Mouse (Mus musculus) E14TG2a.4 (cell line): ENCODE data around the gene Xntrpc.
A peak's percentile ranks its signal among the peaks of the same experiment; 100 is the strongest.
"Not testable (repeated sequence)": the region's sequence is repeated elsewhere in the genome, so short reads cannot be mapped to it uniquely, and the experiment has no call there.

ENCODE experiments used
- H3K27me3 ChIP-seq: 2 replicates; pipeline ENCODE4 v1.6.1; 2014; ENCODE audit warnings: low read length, control low read depth; ENCODE audit not compliant: insufficient read depth
- H3K36me3 ChIP-seq: 2 replicates; pipeline ENCODE4 v1.6.1; 2014; ENCODE audit warnings: low read length, control low read depth; ENCODE audit not compliant: insufficient read depth
- H3K4me1 ChIP-seq: replicated peaks from 2 replicates; pipeline ENCODE4 v1.6.1; 2014; ENCODE audit warnings: low read depth, low read length, control low read depth
- H3K4me3 ChIP-seq: replicated peaks from 2 replicates; pipeline ENCODE4 v1.5.1; 2014; ENCODE audit warnings: mild to moderate bottlenecking, low read length
- H3K9me3 ChIP-seq: 2 replicates; pipeline ENCODE4 v1.6.1; 2014; ENCODE audit warnings: low read length, control low read depth
- CTCF ChIP-seq: conservative IDR thresholded peaks from 2 replicates; pipeline ENCODE4 v1.5.1; 2014; ENCODE audit warnings: low read length
- NANOG ChIP-seq: IDR thresholded peaks from 2 replicates; pipeline ENCODE4 v1.6.1; 2014; ENCODE audit warnings: borderline replicate concordance, low read length, mixed read lengths
- POU5F1 ChIP-seq: IDR thresholded peaks from 2 replicates; pipeline ENCODE4 v1.6.1; 2014; ENCODE audit warnings: low read length, borderline replicate concordance

The Xntrpc gene

GRCm38 (mm10) chr7:102065046-102065891, at the start of gene Xntrpc, which contains the start of the genes Rnf121 and Xndc1:
Gene Xntrpc, plus strand, starts transcription at chr7:102065713.
Gene Rnf121, minus strand, starts transcription at chr7:102065469.
Gene Xndc1, plus strand, starts transcription at chr7:102065511.
- H3K36me3 ChIP-seq: peaks cover 29% of the 10 kb centered on the region
- no peaks in the 10 kb centered on the region for H3K9me3 ChIP-seq
- H3K4me3 ChIP-seq: peak within 1 kb of the TSS; percentile 87
- no peaks in the 10 kb centered on the region for H3K27me3 ChIP-seq
- H3K4me1 ChIP-seq: peaks cover 38% of the 10 kb centered on the region
- TF ChIP-seq CTCF: no peak
- TF ChIP-seq NANOG: no peak
- TF ChIP-seq POU5F1: no peak

DNA sequence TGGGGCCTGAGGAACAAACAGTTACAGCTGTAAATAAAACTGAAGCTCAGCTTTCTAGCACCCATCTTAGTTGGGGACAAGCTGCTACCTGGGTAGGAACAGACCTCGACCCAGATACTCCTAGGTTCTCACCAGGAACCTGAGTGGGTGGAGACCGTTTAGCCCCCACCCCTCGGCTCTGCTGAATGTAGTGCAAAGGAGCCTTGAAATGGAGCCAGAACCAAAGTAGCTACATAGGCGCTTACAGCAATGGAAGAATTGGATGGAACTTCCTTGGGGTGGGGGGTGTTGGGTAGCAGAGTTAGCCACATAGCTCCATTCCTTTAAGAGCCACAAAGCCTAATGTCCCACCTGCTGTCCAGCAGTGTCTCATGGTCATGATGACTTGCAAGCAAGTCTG, 48.6 kb upstream of the Xntrpc start:
- H3K4me1 ChIP-seq: peaks cover 24% of the 10 kb centered on the region
- no peak for TF ChIP-seq NANOG
- no peak for TF ChIP-seq CTCF
- no peak for TF ChIP-seq POU5F1
- H3K4me3 ChIP-seq: no peak overlapping the region
- no peaks in the 10 kb centered on the region for H3K9me3 ChIP-seq
- peaks cover 97% of the 10 kb centered on the region for H3K36me3 ChIP-seq
- no peaks in the 10 kb centered on the region for H3K27me3 ChIP-seq

- no peaks in the 10 kb centered on the region for H3K9me3 ChIP-seq
- H3K27me3 ChIP-seq: no peaks in the 10 kb centered on the region
- H3K36me3 ChIP-seq: peaks cover 97% of the 10 kb centered on the region
- no peak overlapping the region for H3K4me3 ChIP-seq
- TF ChIP-seq CTCF (no peak), POU5F1 (no peak), NANOG (no peak)
- H3K4me1 ChIP-seq: peaks cover 29% of the 10 kb centered on the region
These were observed 48.1 kb upstream of the Xntrpc start for GRCm38 (mm10) chr7:102017452-102017851.

DNA sequence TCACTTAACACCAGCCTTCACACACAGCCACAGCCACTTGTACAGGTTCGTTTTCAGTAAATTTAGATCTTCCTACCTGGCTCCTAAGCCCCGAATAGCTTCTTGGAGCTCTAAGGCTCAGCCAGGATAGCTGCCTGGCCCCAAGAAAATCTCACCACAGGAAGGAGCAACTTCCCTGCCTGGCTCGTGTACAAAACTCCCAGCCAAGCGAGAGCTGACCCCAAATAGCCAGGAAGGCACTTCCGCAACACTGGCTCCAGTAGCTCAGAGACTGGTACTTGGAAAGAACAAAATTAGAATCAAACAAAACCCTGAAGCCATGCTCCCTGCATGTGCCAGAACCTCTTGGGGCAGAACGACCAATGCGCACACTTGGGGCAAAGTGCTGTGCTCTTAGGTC, 47.5 kb upstream of the Xntrpc start:
- TF ChIP-seq CTCF (no peak), NANOG (no peak), POU5F1 (no peak)
- H3K4me1 ChIP-seq: peaks cover 34% of the 10 kb centered on the region
- H3K9me3 ChIP-seq: no peaks in the 10 kb centered on the region
- no peak overlapping the region for H3K4me3 ChIP-seq
- peaks cover 97% of the 10 kb centered on the region for H3K36me3 ChIP-seq
- no peaks in the 10 kb centered on the region for H3K27me3 ChIP-seq

DNA sequence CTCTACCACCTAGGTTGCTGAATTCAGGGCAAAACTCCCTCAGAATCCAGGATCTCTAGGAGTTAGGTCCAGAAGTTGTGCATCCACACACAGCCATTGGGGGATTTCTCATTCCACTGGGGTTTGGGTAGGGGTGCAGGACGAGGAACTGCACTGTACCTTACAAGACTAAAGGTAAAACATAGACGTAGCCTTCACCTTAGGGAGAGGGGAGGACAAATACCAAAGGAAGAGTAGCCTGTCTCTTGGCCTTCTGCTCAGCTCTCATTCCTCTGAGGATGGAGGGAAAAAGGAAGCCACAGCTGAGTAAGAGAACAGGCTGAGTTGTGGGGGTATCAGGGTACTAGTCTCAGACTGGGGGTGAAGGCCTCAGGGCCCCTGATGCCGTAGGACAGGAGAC, 46.9 kb upstream of the Xntrpc start, which contains the start of gene Il18bp:
Gene Il18bp (minus strand): TSS at position 101 of the 400 bp plus-strand sequence.
- Histone ChIP-seq H3K4me1 (peaks cover 37% of the 10 kb centered on the region), H3K36me3 (peaks cover 97% of the 10 kb centered on the region), H3K4me3 (no peak within 1 kb of the TSS), H3K27me3 (no peaks in the 10 kb centered on the region), H3K9me3 (no peaks in the 10 kb centered on the region)
- TF ChIP-seq NANOG: no peak
- no peak for TF ChIP-seq CTCF
- no peak for TF ChIP-seq POU5F1

- no peak for TF ChIP-seq NANOG
- no peak for TF ChIP-seq POU5F1
- TF ChIP-seq CTCF: no peak
- Histone ChIP-seq H3K27me3 (no peaks in the 10 kb centered on the region), H3K4me1 (peaks cover 40% of the 10 kb centered on the region), H3K4me3 (no peak overlapping the region), H3K9me3 (no peaks in the 10 kb centered on the region), H3K36me3 (peaks cover 96% of the 10 kb centered on the region)
These were observed 46.2 kb upstream of the Xntrpc start for GRCm38 (mm10) chr7:102019362-102019761.

GRCm38 (mm10) chr7:102020934-102021333, 44.6 kb upstream of the Xntrpc start:
- Histone ChIP-seq H3K36me3 (peaks cover 96% of the 10 kb centered on the region), H3K4me1 (peaks cover 49% of the 10 kb centered on the region)
- not testable (repeated sequence) for H3K9me3 ChIP-seq, H3K27me3 ChIP-seq, H3K4me3 ChIP-seq

- peaks cover 46% of the 10 kb centered on the region for H3K4me1 ChIP-seq
- no peak for TF ChIP-seq CTCF
- no peak for TF ChIP-seq POU5F1
- TF ChIP-seq NANOG: no peak
- H3K27me3 ChIP-seq: no peaks in the 10 kb centered on the region
- no peak overlapping the region for H3K4me3 ChIP-seq
- peaks cover 92% of the 10 kb centered on the region for H3K36me3 ChIP-seq
- no peaks in the 10 kb centered on the region for H3K9me3 ChIP-seq
These were observed 41.7 kb upstream of the Xntrpc start for GRCm38 (mm10) chr7:102023821-102024220.

- H3K4me1 ChIP-seq: peaks cover 46% of the 10 kb centered on the region
- TF ChIP-seq CTCF (no peak), POU5F1 (no peak), NANOG (no peak)
- H3K4me3 ChIP-seq: no peak overlapping the region
- no peaks in the 10 kb centered on the region for H3K9me3 ChIP-seq
- no peaks in the 10 kb centered on the region for H3K27me3 ChIP-seq
- H3K36me3 ChIP-seq: peaks cover 88% of the 10 kb centered on the region
These were observed 40.1 kb upstream of the Xntrpc start for GRCm38 (mm10) chr7:102025187-102026119.
